Mouse (Mus musculus): ENCODE data around the gene Tnfsf4. TPM values are rescaled to one million over a fixed set of nuclear protein-coding genes. Genes with fewer than 3 reads are reported as not detected.

Gene Tnfsf4
- total RNA-seq, 2 experiments from 2014 or later, result 2.1 to 4.3 TPM

- no peak for ATAC-seq (replicated peaks; ENCODE audit: low FRiP score, low TSS enrichment, poor library complexity, severe bottlenecking)
These were observed 49.6 kb downstream of the Tnfsf4 start for GRCm38 (mm10) chr1:161444858-161445257.

GRCm38 (mm10) chr1:161451683-161452245 is 56.6 kb downstream of the Tnfsf4 start:
- ATAC-seq (replicated peaks; ENCODE audit: low FRiP score, low TSS enrichment, poor library complexity, severe bottlenecking), result no peak

- ATAC-seq (replicated peaks; ENCODE audit: low FRiP score, low TSS enrichment, poor library complexity, severe bottlenecking), result no peak
These were observed 57.0 kb downstream of the Tnfsf4 start for GRCm38 (mm10) chr1:161452250-161452649.

- ATAC-seq (replicated peaks; ENCODE audit: low FRiP score, low TSS enrichment, poor library complexity, severe bottlenecking), result no peak
These were observed 68.3 kb downstream of the Tnfsf4 start for GRCm38 (mm10) chr1:161463388-161464085.

Other genes with a start within 250 kb of the Tnfsf4 start
- gene Tex50, start 236.1 kb upstream of the Tnfsf4 start, total RNA-seq (2014; fragmentation: Nextera tagmentation), result not detected in 2 replicates
- gene Tex50, start 236.1 kb upstream of the Tnfsf4 start, total RNA-seq (2017), result not detected in 2 replicates
- gene Prdx6, start 144.2 kb upstream of the Tnfsf4 start, total RNA-seq (2014; fragmentation: Nextera tagmentation), result 378 and 558 TPM in 2 replicates
- 583 and 708 TPM in 2 replicates for gene Prdx6, start 144.2 kb upstream of the Tnfsf4 start, total RNA-seq (2017)
- not detected in 2 replicates for gene Tnfsf18, start 99.2 kb downstream of the Tnfsf4 start, total RNA-seq (2014; fragmentation: Nextera tagmentation)
- gene Tnfsf18, start 99.2 kb downstream of the Tnfsf4 start, total RNA-seq (2017), result not detected in 2 replicates